Mouse (Mus musculus) gastrocnemius, postnatal 10 days (tissue): ENCODE data around the gene Vamp1. TPM values are rescaled to one million over a fixed set of nuclear protein-coding genes. Genes with fewer than 3 reads are reported as not detected.

Experiments used
- DNase-seq: peaks from one replicate; pipeline ENCODE4 v3.0.0; 2021; ENCODE audit warnings: mixed read lengths
- long read RNA-seq, 2 experiments: library from polyadenylated mRNA; stranded (forward); transcript quantifications; one replicate each; pipeline ENCODE4 v2.0.0; 2021
- total RNA-seq, 2 experiments: library from RNA; stranded (reverse); gene quantifications; 2 replicates each; pipeline ENCODE4 v1.2.3; 2021

Gene Vamp1
- 1 to 10 TPM; 8.4 to 9.1 TPM for total RNA-seq
- long read RNA-seq, experiment 1, partial matches to known transcripts: 0 of 5 reads
- long read RNA-seq, experiment 1, other reads (novel, unspliced or antisense): 2 of 5 reads
- long read RNA-seq, experiment 2: 0 reads

DNA sequence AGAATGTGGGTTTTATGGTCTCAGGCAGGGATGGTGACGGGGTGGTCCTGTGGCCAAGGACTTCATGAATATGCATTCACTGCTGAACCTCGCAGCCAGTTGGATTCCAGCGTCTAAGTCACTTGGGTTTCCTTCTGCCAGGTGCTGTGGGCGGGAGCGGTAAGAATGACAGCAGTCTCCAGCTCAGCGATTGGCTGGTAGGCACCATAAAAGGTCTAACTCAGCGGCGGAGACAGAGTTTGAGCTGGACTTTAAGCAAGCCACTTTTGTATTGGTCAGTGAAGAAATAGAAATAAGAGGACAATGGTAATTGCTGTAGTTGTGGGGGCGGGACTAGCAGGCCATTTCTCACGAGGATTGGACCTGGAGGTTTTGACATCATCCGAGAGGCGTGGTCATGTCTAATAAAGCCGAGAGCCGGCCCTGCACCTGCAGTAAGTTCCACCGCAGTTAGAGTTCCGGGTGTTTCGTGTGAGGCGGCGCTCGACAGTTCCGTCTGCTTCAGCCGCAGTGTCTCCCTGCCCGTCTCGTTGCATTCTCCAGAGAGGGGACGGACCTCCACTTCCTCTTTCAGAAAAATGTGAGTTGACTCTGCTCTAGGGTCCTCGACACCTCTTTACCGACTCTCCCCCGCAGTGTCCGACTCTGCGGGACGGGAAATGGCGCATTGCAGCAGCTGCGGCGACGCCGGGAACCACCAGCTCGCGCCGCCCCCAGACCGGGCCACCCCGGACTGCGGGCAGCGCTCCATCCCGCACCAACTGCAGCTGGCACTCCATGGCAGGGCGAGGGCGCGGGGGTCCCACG is at the start of gene Vamp1:
Vamp1 (plus strand) TSS at position 404 of the 807 bp plus-strand sequence.
- DNase-seq: peak; percentile 81

DNA sequence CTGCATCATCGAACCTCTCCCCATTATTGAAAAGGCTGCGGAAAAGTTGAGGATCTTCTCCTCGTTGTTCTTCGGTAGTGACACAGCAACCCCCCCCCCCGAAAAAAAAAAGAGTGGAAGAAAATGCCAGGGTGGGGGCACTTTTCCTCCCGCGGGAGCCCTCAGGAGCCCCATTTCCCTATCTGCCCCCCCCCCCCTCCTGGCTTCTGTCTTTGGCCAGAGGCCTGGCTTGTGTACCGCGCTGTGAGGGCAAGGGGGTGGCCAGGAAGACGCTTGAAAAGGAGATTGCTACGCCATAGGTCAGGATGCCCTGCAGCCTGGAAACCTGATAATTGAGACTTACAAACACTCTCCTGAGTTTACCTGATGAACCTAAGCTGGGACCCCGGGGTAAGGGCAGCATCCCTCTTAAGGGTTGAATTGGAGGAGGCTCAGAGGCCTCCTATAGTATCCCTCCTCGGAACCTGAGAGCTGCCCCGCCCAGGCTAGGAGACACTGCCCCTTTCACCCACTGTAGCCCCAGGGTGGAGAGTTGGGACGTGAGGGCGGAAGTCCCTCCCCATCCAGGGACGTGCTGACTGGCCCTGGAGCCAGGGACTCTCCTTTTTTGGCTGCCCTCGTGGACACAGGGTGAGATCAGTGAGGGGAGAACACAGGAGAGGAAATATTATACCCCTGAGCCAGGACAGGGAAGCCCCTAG is 49.1 kb upstream of the Vamp1 start, which contains the start of gene Gapdh:
Gapdh (minus strand) TSS at position 417 of the 701 bp plus-strand sequence.
- DNase-seq: peak; percentile 82

DNA sequence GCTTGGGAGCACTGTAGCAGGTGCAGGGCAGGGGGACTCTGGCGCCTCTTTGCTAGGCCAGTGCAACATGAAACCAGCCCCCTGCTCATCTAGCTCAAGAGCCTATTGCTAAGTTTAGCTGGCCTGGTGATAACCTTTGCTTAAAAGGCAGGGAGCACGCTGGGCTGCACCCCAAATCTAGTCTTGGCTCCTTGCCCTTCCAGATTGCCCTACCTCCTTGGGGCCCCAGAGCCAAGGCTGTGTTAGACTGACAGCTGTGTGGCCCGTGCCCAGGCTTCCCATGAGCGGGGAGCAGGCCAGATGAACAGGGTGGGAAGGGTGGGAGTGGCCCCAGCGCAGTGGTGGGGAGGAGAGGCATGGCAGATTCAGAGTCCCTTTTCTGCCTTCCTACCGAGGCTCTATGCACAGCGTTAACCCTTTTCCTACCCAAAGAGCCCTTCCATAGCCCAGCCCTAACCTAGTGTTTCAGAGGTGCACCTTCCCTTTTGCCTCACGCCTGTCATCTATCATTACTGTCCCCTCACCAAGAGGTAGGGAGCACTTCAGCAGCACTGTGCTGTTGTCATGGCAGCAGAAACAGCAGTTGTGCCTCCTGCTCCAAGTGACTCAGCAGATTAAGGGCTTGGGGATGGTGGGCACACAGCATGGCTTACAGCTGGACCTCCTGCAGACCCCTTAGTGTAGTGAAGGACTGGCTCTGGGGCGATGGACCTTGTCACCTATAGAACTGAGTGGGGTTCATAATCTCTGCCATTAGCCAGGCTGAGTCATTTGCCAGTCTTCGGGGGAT is 48.3 kb upstream of the Vamp1 start:
- DNase-seq: peak; percentile 78

DNA sequence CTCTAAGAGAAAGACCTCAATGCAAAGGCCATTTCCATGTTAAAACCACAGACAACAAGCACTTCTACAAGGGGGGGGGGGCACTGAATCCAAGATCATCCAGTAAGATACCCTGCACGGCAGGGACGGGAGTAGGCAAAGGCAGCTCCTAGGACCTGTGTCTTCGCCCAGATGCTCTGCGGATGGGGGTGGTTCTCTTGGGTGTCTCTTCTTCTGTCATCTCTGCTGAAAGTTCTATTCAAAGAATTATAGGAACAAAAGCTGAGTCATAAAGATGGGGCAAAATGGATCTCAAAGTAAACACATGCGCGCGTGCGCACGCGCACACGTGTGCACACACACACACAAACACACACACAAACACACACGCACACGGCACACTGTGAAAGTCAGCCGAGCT is 47.3 kb upstream of the Vamp1 start:
- DNase-seq: no peak

DNA sequence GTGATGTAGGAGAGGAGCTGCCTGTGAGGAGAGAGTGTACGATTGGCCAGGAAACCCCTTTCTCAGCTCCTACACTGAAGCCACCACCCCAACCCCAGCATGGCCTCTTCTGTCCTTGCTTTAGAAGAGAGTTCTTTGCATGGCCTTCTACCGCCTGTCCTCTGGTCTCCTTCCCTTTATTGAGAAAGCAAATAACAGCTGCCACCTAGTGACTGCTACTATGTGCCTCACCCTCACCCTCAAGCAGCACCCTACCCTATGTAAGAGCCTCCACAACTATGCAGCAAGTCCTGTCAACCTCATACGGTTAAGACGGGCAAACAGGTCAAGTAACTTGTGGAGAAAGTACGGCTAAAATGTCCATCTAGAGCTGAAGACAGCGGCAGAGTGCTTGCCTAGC is 45.2 kb upstream of the Vamp1 start:
- no peak for DNase-seq

GRCm38 (mm10) chr6:125172474-125172873 is 42.9 kb upstream of the Vamp1 start:
- peak; percentile 1 for DNase-seq

DNA sequence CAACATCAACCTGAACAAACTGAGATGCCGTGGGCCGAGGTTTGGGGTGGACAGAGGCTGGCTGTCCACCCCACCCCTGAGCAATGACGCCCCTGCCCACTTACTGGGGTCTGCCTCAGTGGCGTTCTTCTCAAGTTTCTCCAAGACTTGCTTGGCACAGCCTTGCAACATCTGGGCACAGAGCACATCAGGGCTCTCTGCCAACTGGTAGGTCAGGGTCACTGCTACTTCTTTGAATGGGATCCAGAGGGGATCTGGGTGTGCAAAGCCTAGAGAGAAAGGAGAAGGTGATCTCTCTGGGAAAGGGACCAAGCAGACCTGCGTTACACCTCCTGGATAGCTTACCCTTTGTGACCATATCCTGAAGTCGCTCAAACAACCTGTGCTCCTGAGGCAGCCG is 42.1 kb upstream of the Vamp1 start:
- no peak for DNase-seq

DNA sequence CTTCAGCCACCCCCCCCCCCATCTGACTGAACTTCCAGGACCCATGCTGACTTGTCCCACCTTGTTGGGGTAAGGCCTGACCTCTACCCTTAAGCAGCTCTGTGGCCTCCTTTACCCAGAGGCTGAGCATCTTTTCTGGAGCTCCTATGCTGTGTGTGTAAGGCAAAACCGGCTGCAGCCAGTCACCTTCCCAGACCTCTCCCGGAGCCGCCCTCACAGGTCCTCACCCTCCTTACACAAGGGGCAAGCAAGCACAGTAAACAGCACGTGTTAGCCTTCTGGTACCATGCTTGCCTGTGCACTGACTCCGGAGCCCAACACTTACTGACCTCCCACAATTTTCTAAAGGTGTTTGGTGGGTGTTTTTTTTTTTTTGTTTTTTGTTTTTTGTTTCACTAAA is 39.9 kb upstream of the Vamp1 start:
- no peak for DNase-seq

GRCm38 (mm10) chr6:125179601-125180000 is 35.8 kb upstream of the Vamp1 start:
- DNase-seq: no peak

DNA sequence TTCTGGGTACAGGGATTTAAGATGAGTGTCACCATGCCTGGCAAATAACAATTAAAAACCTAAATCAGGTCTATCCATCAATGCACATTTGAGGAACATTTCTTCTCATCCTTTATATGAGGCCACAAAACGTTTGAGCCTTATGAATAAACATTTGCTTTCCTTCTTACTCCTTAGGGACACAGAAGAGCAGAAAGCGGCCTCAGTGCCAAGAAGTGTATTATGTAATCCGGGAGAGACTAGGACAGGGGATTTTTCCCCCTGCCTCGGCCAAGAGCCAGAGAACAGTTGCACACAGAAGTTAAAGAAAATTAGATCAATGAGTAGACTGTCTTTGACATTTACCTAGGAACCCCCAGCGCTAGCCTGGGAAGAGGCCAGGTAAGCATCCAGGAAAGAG is 33.2 kb upstream of the Vamp1 start:
- DNase-seq: no peak

- DNase-seq: no peak
These were observed 29.1 kb upstream of the Vamp1 start for GRCm38 (mm10) chr6:125186203-125186602.

DNA sequence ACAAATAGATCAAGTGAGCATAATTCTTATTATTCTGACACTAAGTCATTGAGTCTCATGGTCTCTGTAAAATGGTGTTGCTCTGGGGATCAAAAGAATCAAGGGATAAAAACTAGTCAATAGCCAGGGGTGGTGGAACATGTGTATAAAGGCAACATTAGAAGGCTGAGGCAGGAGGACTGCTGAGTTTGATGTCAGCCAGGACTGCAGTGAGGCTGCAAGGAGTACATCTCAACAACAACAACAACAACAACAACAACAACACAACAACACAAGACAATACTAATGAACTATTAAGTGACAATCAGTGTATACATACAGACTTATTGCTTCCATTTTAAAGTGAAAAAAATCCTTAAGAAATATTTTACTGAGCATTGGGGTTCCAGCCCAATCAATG is 24.5 kb upstream of the Vamp1 start:
- no peak for DNase-seq

GRCm38 (mm10) chr6:125191332-125192015 is 23.9 kb upstream of the Vamp1 start, which contains the start of the genes Ncapd2 and Mrpl51:
Gene Ncapd2, minus strand, starts transcription at chr6:125191701.
Gene Mrpl51, plus strand, starts transcription at chr6:125191801.
- DNase-seq: peak; percentile 98

- peak; percentile 88 for DNase-seq
These were observed 23.2 kb upstream of the Vamp1 start for GRCm38 (mm10) chr6:125192016-125192714.

DNA sequence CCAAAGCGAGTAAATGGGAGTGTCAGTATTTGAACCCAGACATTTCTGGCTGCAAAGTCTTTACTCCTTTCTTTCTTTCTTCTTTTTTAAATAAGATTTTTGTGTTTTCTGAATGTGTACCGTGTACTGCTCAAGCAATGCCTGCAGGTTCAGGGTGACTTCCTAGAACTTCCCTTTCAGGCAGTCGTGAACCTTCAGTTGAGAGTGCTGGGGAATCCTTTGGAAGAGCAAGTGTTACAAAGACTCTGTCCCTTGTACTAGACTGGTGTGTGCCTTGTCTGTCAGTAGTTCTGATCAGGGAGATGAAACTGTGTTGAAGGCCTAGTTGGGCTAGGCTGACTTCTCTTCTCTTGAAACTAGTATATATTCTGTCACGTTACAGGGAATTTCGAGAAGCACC is 22.5 kb upstream of the Vamp1 start:
- no peak for DNase-seq

DNA sequence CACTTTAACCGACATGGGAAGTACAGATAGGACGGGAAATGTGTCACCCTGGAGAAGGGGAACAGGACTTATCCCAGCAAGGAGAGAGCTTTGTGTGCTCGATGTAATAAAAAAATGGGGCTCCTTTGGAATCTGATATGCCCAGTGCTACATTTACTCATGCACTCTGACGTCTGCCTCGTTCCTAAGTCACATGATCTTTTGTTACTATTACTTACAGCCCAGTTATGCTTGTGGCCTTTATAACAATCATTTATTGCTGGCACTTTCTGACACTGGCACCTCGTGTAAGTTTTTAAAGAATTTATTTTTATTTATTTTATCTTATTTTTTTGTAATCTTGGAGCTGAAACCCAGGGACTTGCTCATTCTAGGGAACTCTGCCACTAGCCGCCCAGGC is 22.0 kb upstream of the Vamp1 start:
- no peak for DNase-seq

DNA sequence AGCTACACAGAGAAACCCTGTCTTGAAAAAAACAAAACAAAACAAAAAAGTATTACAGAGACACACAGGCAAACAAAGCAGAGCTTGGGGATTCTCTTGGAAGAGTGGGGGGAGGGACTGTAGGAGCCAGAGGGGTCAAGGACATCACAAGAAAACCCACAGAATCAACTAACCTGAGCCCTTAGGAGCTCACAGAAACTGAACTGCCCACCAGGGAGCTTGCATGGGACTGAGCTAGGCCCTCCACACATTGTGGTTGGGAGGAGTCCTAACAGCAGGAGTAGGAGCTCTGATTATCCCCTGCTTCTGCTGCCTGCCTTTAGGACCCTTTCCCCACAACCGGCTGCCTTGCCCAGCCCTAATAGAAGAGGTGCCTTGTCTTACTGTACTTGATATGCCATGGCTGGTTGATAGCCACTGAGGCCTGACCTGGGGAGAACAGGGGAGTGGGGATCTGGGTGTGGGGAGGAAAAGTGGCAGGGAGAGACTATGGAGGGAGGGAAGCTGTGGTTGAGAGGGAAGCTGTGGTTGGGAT is 19.7 kb upstream of the Vamp1 start:
- no peak for DNase-seq

DNA sequence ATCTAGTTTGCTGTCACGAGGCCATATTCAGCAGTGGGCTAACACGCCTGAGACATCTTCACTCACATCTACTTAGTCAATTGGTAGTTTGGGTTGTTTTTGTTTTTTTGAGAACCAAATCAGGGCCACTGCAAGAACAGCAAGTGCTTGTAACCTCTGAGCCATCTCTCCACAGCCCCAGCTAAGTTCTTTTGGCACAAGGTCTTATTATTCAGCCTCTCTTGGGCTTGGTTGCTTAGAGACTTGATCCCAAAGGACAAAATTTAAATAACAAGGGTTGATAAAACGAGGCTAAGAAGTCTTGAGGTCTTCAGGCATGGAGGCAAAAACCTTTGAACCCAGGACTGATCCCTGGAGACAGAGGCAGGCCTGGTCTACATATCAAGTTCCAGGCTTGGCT is 19.1 kb upstream of the Vamp1 start:
- DNase-seq: no peak

DNA sequence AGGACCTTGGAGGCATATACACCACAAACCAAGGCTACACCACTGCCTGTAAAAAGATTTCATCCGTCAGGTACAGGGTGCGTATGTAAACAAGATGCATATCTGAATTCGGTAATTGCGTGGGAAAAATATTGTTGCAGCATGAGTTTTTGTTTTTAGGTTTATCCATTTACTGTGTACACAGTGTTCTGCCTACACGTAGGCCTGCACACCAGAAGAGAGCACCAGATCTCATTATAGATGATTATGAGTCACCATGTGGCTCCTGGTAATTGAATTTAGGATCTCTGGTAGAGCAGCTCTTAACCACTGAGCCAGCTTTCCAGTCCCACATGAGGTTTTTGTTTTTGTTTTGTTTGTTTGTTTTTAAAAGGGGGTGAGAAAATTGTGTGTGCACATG is 18.2 kb upstream of the Vamp1 start:
- DNase-seq: no peak

DNA sequence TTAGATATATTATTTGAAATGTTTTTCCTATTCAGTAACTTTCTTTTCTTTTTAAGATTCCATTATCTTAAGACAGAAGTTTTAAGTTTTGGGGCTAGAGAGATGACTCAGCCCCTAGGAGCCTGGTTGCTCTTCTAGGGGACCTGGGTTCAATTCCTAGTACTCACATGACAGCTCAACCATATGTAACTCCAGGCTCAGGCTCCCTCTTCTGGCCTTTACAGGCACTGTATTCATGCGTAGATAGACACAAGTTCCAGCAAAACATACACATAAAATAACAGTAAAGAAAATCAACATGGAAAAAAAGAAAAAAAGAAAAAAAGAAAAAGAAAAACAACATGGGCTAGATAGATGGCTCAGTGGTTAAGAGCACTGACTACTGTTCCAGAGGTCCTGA is 4.9 kb upstream of the Vamp1 start:
- no peak for DNase-seq

GRCm38 (mm10) chr6:125212621-125213020 is 2.7 kb upstream of the Vamp1 start:
- no peak for DNase-seq
